Mouse (Mus musculus): Measurements from ENCODE around the gene 1700086D15Rik. TPM values are rescaled to one million over a fixed set of nuclear protein-coding genes. Genes with fewer than 3 reads are reported as not detected.

Gene 1700086D15Rik
- polyA plus RNA-seq, 1 experiment from 2014 or later, result not detected

Other genes with a start within 250 kb of the 1700086D15Rik start
- 29.0 and 32.9 TPM in 2 replicates for gene Elac2, start 180.9 kb downstream of the 1700086D15Rik start, polyA plus RNA-seq (2014; fragmentation: Nextera tagmentation; extraction: Ambion mirVana)
- gene Arhgap44, start 3.1 kb upstream of the 1700086D15Rik start, polyA plus RNA-seq (2014; fragmentation: Nextera tagmentation; extraction: Ambion mirVana), result 4.4 and 4.9 TPM in 2 replicates
- gene Myocd, start 110.1 kb upstream of the 1700086D15Rik start, polyA plus RNA-seq (2014; fragmentation: Nextera tagmentation; extraction: Ambion mirVana), result 1.2 and 1.8 TPM in 2 replicates

Data from hindbrain, embryonic 11.5 days (tissue).